Mouse (Mus musculus) layer of hippocampus, postnatal 25 days (tissue): ENCODE data around the gene Trmo. TPM values are rescaled to one million over a fixed set of nuclear protein-coding genes. Genes with fewer than 3 reads are reported as not detected.

Experiments used
- DNase-seq, 2 experiments: peaks; one replicate each; pipeline ENCODE4 v3.0.0; 2022; ENCODE audit warnings: mixed read lengths in 2 of 2, low spot score in 1 of 2; ENCODE audit errors: extremely low spot score in 1 of 2
- total RNA-seq, 2 experiments: library from RNA; stranded (reverse); gene quantifications; 2 replicates each; pipeline ENCODE4 v1.2.3; 2021

Trmo gene
- total RNA-seq, 2 experiments from 2014 or later = 3.9 to 5.5 TPM

DNA sequence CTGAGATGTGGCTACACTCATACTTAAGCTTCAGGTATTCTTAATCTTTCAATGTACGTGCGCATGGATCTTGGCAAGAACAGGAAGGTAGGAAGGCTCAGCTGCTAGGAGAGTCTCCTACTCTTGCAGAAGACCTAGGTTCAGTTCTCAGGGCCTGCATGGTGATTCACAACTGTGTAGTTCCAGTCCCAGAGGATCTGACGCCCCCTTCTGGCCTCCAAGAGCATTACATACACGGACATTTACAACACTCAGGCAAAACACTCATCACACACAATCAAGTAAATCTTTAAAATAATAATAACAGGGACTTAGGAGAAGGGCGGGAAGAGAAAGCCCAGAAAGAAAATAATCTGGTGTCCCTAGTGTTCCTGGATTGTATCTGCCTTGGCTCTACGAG is 14.8 kb downstream of the Trmo start:
- peak in 1 of 2 experiments; percentile 20 for DNase-seq

- peak in 1 of 2 experiments; percentile 26 for DNase-seq
Measured at GRCm38 (mm10) chr4:46371030-46371429, 18.2 kb downstream of the Trmo start.

- DNase-seq = no peak
Measured at GRCm38 (mm10) chr4:46370406-46370805, 18.8 kb downstream of the Trmo start.

- no peak for DNase-seq
Measured at GRCm38 (mm10) chr4:46369070-46369469, 20.2 kb downstream of the Trmo start.

DNA sequence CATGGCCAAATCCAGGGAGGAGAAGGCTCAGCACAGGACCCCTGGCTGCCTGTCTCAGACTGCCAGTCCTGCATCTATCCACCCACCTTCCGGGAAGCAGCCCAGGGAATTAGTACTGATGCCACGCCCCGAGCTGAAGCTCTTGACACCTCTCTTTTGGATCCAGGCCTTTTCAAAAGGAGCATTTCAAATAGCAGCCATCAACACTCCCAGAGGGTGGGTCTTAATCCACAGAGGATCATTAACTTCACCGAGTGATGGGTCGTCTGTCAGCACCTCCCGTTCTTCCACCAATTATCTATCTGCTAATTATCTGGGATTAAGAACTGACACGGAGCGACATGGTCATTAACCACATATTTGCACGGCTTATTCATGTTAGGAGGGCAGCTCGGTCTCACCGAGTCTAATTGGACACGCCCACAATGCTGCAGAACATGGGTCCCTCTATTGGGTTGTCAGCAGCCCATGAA is 21.7 kb downstream of the Trmo start:
- no peak for DNase-seq

GRCm38 (mm10) chr4:46364360-46364759 is 24.9 kb downstream of the Trmo start:
- no peak for DNase-seq

- no peak for DNase-seq
Measured at GRCm38 (mm10) chr4:46361258-46361657, 28.0 kb downstream of the Trmo start.

- DNase-seq = no peak
Measured at GRCm38 (mm10) chr4:46359539-46360253, 29.5 kb downstream of the Trmo start.

DNA sequence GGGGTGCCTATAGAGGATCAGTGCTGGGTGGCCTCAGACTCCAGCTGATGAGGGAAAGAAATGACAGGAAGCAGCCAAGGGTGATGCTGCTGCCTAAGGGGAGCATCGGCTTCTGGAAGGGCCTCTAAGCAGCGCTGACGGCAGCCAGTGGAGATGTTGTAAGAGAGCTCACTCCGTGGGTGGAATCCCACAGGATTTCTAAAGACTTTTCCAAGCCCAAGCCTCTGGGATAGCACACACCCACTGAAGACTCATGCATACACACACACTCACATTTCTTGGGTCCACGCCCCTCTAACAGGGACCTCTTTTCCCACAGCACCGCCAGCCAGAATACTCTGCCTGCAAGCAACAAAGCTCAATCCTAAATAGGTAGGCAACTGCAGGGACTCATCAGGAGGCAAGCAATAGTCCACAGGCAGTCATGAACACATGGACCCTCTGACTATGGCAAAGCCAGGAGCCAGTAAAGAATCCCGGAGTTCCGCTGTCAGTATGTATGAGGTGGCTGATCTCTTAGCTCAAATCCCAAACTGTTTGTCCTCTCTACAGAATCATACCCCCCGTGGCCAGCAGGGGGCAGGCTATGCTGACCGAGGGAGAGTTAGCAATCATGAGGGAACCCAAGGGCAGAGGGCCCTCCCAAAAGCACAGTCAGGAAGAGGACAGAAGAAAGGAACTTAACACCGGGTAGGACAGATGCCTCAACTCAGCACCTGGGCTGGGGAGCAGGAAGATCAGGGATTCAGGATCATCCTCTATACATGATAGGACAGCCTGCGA is 32.7 kb downstream of the Trmo start:
- DNase-seq = peak; percentile 39 to 70

DNA sequence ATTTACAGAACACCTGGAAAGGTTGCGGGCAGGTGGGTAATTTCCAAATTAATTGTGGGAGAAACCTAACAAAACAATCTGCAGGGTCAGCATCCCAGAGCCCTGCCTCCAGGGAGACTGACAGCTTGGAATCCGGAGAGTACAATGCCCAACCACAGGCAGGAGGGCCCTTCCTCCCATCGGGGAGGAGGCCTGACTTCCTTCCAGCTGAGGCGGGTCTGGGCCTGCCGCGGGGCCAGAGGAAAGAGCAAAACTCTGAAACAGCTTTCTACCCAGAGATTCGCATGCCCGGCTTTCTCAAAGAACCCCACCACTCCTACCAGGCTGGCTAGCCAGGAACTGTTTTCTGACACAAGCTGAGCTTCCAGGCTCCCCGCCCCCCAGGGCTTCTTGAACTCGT is 36.2 kb downstream of the Trmo start:
- DNase-seq = no peak

DNA sequence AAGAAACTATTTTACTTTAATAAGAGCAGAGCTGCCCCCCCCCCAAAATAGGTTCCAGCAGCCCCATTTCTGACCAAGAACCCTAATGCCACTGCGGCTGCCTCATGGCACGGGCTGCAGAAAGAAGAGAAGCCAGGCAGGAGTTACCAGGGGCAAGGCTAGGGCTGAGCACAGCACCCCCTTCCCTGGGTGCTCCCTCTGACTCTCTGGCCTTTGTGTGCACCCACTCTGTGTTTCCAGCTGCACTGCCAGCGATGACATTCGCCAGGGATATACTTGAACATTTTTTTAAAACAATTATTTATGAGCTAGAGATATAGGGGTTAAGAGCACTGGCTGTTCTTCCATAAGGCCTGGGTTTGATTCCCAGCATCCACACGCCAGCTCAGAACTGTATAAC is 39.7 kb downstream of the Trmo start:
- DNase-seq = no peak

- DNase-seq = no peak
Measured at GRCm38 (mm10) chr4:46348897-46349296, 40.3 kb downstream of the Trmo start.

GRCm38 (mm10) chr4:46347580-46348515 is 41.4 kb downstream of the Trmo start:
- DNase-seq = no peak

DNA sequence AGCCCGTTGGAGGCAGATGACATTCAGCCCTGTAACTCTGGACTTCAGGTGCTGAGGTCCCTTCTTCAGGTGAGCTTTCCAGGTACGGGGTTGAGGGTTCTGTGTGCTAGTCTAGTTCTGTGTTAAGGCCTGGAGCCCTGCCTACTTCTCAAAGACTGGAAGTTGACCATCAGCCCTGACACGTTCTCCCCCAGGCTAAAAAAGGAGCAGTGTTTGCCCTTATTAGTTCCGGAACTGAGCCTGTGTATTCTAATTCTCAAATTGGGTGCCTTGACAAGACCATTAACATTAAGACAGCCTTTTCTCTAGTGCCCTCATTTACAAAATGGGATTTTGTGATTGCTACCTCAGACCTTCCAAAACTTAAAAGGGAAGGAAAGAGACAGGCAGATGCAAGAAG is 42.1 kb downstream of the Trmo start:
- DNase-seq = no peak

DNA sequence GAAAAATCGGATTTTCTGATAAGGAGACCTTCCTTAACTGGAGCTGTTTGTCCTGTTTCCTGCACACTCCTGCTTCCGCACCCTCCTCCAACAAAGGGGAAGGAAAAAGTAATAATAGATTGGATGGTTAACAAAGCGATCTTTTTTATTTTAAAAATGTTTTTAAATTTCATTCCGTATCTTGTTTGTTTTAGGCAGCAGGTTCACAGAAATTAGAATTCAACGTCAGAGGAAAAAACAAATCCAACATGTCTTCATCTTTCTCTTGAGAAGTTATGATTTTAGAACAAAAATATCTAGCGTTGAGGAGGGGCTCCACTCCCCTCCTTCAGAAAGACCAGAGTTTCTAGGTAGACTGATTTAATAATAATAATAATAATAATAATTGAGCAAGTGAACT is 43.0 kb downstream of the Trmo start:
- DNase-seq = no peak

DNA sequence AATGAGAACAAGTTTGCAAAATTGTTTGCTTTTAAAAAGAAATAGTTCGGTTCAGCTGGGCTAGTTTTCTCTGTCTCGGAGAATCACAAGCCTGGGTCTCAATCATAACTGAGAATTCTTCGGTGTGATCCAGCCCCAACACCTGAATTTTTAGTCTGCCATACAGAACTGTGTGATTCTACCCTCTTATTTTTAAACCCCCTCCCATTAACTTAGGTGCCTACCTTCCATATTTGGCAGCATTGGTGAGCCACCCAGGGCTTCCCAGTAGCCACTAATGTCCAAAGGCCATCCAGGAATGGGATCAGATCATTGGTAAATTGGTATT is 43.5 kb downstream of the Trmo start:
- DNase-seq = no peak

GRCm38 (mm10) chr4:46345056-46345772 is 44.0 kb downstream of the Trmo start:
- DNase-seq = no peak

- DNase-seq = no peak
Measured at GRCm38 (mm10) chr4:46344288-46344687, 44.9 kb downstream of the Trmo start.

GRCm38 (mm10) chr4:46343596-46344260 is 45.5 kb downstream of the Trmo start, which contains the start of gene Foxe1:
TSS of gene Foxe1 (plus strand) at chr4:46343609.
- no peak for DNase-seq
